Comparison of ENCODE assay signal across 25 mouse cellular contexts in genomic region chr4:86122431-86122830, GRCm38 (mm10).
DNase-seq lines count a peak whose midpoint lies in the region; ATAC-seq and TF ChIP-seq lines count a peak whose summit lies in the region.
"Had no signal": no experiment of that assay in that cellular context is flagged by ENCODE, and none has a peak within 500 bp of the region (broad histone marks: within the 10 kb centered on the region; RNA-seq: fewer than 3 reads in every experiment).

No protein-coding gene starts in this region.

- no peaks in the 10 kb centered on the region for H3K9me3 ChIP-seq in lung, embryonic 14.5 days (ENCODE audit: low read depth, low read length)
- no peaks in the 10 kb centered on the region for H3K9me3 ChIP-seq in embryonic facial prominence, embryonic 14.5 days (ENCODE audit: control insufficient read depth, low read length)
- H3K9me3 ChIP-seq: forebrain, embryonic 13.5 days; heart, embryonic 10.5 days; limb, embryonic 13.5 days; lung, embryonic 15.5 days; neural tube, embryonic 15.5 days; stomach, embryonic 15.5 days had no signal

- no peaks in the 10 kb centered on the region; the same call in 1 of the 2 replicates for H3K4me1 ChIP-seq in lung, embryonic 14.5 days (ENCODE audit: insufficient read depth)
- H3K4me1 ChIP-seq in embryonic facial prominence, embryonic 14.5 days (ENCODE audit: control insufficient read depth, insufficient read depth, low read length), result 0 out of 2 replicates have a peak, but pooled peaks cover 4% of the 10 kb centered on the region
- H3K4me1 ChIP-seq: heart, embryonic 10.5 days had no signal

- no peak overlapping the region for H3K9ac ChIP-seq in lung, embryonic 14.5 days
- no peak overlapping the region for H3K9ac ChIP-seq in embryonic facial prominence, embryonic 14.5 days (ENCODE audit: low read depth, low read length)
- H3K9ac ChIP-seq: forebrain, embryonic 13.5 days; limb, embryonic 13.5 days; liver, embryonic 14.5 days; lung, embryonic 15.5 days; neural tube, embryonic 15.5 days; stomach, embryonic 15.5 days had no signal

- peak; percentile 56; the same call in 1 of the 2 replicates for ATAC-seq in lung, embryonic 14.5 days (ENCODE audit: insufficient read depth)
- ATAC-seq in embryonic facial prominence, embryonic 14.5 days (ENCODE audit: low read depth), result no peak
- ATAC-seq: CD4-positive, CD25-positive, alpha-beta regulatory T cell, adult 4 months; forebrain, embryonic 13.5 days; hindbrain, embryonic 16.5 days; intestine, embryonic 16.5 days had no signal

- H3K36me3 ChIP-seq in lung, embryonic 14.5 days (ENCODE audit: insufficient read depth), result no peaks in the 10 kb centered on the region
- no peaks in the 10 kb centered on the region for H3K36me3 ChIP-seq in embryonic facial prominence, embryonic 14.5 days (ENCODE audit: control insufficient read depth, insufficient read depth, low read length)
- H3K36me3 ChIP-seq: heart, embryonic 10.5 days; limb, embryonic 13.5 days; lung, embryonic 15.5 days; neural tube, embryonic 15.5 days; stomach, embryonic 15.5 days had no signal

- DNase-seq in embryo, embryonic 11 days, result peak; percentile 10
- no peak for DNase-seq in embryo, embryonic 9.5 days (ENCODE audit: extremely low spot score)
- peak; percentile 51 for DNase-seq in kidney, postnatal 10 days
- DNase-seq in kidney, adult 9 months, result no peak
- peak; percentile 76 for DNase-seq in lung, embryonic 14.5 days
- DNase-seq in lung, postnatal 36 days, result no peak
- peak; percentile 64 for DNase-seq in embryonic facial prominence, embryonic 14.5 days (ENCODE audit: low spot score)
- DNase-seq in spleen, postnatal 4 days (ENCODE audit: low spot score in 2 of 2), result no peak
- DNase-seq: adrenal gland, postnatal 14 days; cerebellum, adult 9-11 months; gastrocnemius, adult 2 months; lung, postnatal 4 days; right cerebral cortex, adult 18-20 months; right cerebral cortex, postnatal 4 days; thymus, postnatal 36 days had no signal

- no peak for TF ChIP-seq CTCF in lung, embryonic 14.5 days (IDR thresholded peaks at IDR 0.05; ENCODE audit: low read depth)

- H3K4me2 ChIP-seq in lung, embryonic 14.5 days, result no peak overlapping the region
- H3K4me2 ChIP-seq in embryonic facial prominence, embryonic 14.5 days (ENCODE audit: low read depth, low read length), result peak overlapping the region; percentile 2; the same call in 1 of the 2 replicates
- H3K4me2 ChIP-seq: forebrain, embryonic 13.5 days; limb, embryonic 13.5 days; lung, embryonic 15.5 days; neural tube, embryonic 15.5 days; stomach, embryonic 15.5 days had no signal

- H3K4me3 ChIP-seq in lung, embryonic 14.5 days (ENCODE audit: low read depth, low read length), result no peak overlapping the region
- H3K4me3 ChIP-seq in embryonic facial prominence, embryonic 14.5 days (ENCODE audit: low read depth, low read length), result no peak overlapping the region
- H3K4me3 ChIP-seq: forebrain, embryonic 13.5 days; gastrocnemius, adult 2 months; heart, embryonic 10.5 days; limb, embryonic 13.5 days; lung, embryonic 15.5 days; neural tube, embryonic 15.5 days; stomach, embryonic 15.5 days had no signal

- no peak overlapping the region for H3K27ac ChIP-seq in lung, embryonic 14.5 days (ENCODE audit: low read depth)
- H3K27ac ChIP-seq in embryonic facial prominence, embryonic 14.5 days (replicated peaks; ENCODE audit: low read depth, low read length), result no peak overlapping the region
- H3K27ac ChIP-seq: forebrain, embryonic 13.5 days; gastrocnemius, adult 2 months; heart, embryonic 10.5 days; limb, embryonic 13.5 days; liver, embryonic 14.5 days; lung, embryonic 15.5 days; neural tube, embryonic 15.5 days; stomach, embryonic 15.5 days had no signal

- H3K27me3 ChIP-seq in lung, embryonic 14.5 days (ENCODE audit: insufficient read depth, low read length), result no peaks in the 10 kb centered on the region
- H3K27me3 ChIP-seq in embryonic facial prominence, embryonic 14.5 days (replicated peaks; ENCODE audit: control insufficient read depth, insufficient read depth, low read length), result no peaks in the 10 kb centered on the region
- H3K27me3 ChIP-seq: forebrain, embryonic 13.5 days; limb, embryonic 13.5 days; lung, embryonic 15.5 days; neural tube, embryonic 15.5 days; stomach, embryonic 15.5 days had no signal

- WGBS in lung, embryonic 14.5 days, result 25% methylated on average over 5 of the region's 5 CpGs
- WGBS in embryonic facial prominence, embryonic 14.5 days, result 26% methylated on average over 5 of the region's 5 CpGs

Comparison
In these comparisons a context has a peak if more than half of its experiments do, and no peak if none do; other contexts are left out.
1. DNase-seq: peak in embryo, embryonic 11 days (single experiment), kidney, postnatal 10 days (single experiment), lung, embryonic 14.5 days (single experiment) and embryonic facial prominence, embryonic 14.5 days (single experiment); none in embryo, embryonic 9.5 days (single experiment), kidney, adult 9 months (single experiment), lung, postnatal 36 days (single experiment) and spleen, postnatal 4 days (0 of 2).